Mouse (Mus musculus): Measurements from ENCODE around the gene Olfr1499. TPM values are rescaled to one million over a fixed set of nuclear protein-coding genes. Genes with fewer than 3 reads are reported as not detected.
"Not testable (repeated sequence)": the region's sequence is repeated elsewhere in the genome, so short reads cannot be mapped to it uniquely, and the experiment has no call there.

The Olfr1499 gene
- total RNA-seq (2012; rRNA removed) (not detected in 2 replicates), polyA plus RNA-seq (2012; ENCODE audit: insufficient read depth in 1 of 2, insufficient read length in 2 of 2, low read depth in 1 of 2, low replicate concordance in 2 of 2, missing spikeins in 1 of 2) (not detected)

- Histone ChIP-seq H3K36me3 (ENCODE audit: control insufficient read depth in 1 of 2, insufficient read depth in 2 of 2, low read length in 2 of 2) (peaks cover 0 to 6% of the 10 kb centered on the region in 2 experiments; a peak in 2 of 4 replicates), H3K79me2 (ENCODE audit: control insufficient read depth, insufficient read depth, low read length, poor library complexity) (no peaks in the 10 kb centered on the region), H3K27me3 (ENCODE audit: control insufficient read depth in 1 of 2, insufficient read depth in 2 of 2, low read length in 2 of 2) (no peaks in the 10 kb centered on the region), H3K4me1 (ENCODE audit: control insufficient read depth in 1 of 2, insufficient read depth in 2 of 2, low read length in 2 of 2) (peaks cover 4 to 5% of the 10 kb centered on the region in 2 experiments), H3K9me3 (replicated peaks; ENCODE audit: insufficient read depth, low read length) (no peaks in the 10 kb centered on the region), H3K9ac (ENCODE audit: control insufficient read depth, low read depth, low read length, poor library complexity, severe bottlenecking) (no peak within 1 kb of the TSS), H3K27ac (ENCODE audit: control insufficient read depth, low read depth, low read length) (no peak within 1 kb of the TSS), H3K4me3 (ENCODE audit: control insufficient read depth in 1 of 2, insufficient read depth in 1 of 2, low read depth in 2 of 2, low read length in 2 of 2) (no peak within 1 kb of the TSS)
- no peak for TF ChIP-seq ZC3H11A (IDR thresholded peaks at IDR 0.05; ENCODE audit: low read depth, low read length)
- no peak for TF ChIP-seq SIN3A (IDR thresholded peaks at IDR 0.05; ENCODE audit: low read length)
- no peak for TF ChIP-seq MYC (IDR thresholded peaks at IDR 0.05; ENCODE audit: low read depth, low read length)
- TF ChIP-seq RCOR1 (IDR thresholded peaks at IDR 0.05; ENCODE audit: low read depth, low read length), result no peak
- no peak for TF ChIP-seq POLR2A (IDR thresholded peaks at IDR 0.05; ENCODE audit: control insufficient read depth in 1 of 2, insufficient read depth in 1 of 2, low read depth in 1 of 2, low read length in 2 of 2, poor library complexity in 1 of 2)
- no peak for TF ChIP-seq NELFE (IDR thresholded peaks at IDR 0.05; ENCODE audit: low read depth, low read length)
- TF ChIP-seq TAL1 (IDR thresholded peaks at IDR 0.05; ENCODE audit: low read length), result no peak
- TF ChIP-seq CTCF (IDR thresholded peaks at IDR 0.05 in 2 of 3, conservative IDR thresholded peaks at IDR 0.05 in 1 of 3; ENCODE audit: control insufficient read depth in 1 of 3, insufficient read depth in 1 of 3, low read depth in 2 of 3, low read length in 3 of 3, poor library complexity in 1 of 3, severe bottlenecking in 1 of 3), result no peak
- TF ChIP-seq BHLHE40 (IDR thresholded peaks at IDR 0.05; ENCODE audit: borderline replicate concordance, low read depth, low read length), result no peak
- no peak for TF ChIP-seq MAX (IDR thresholded peaks at IDR 0.05; ENCODE audit: low read length)
- TF ChIP-seq CHD2 (IDR thresholded peaks at IDR 0.05; ENCODE audit: low read length), result no peak
- TF ChIP-seq TCF12 (IDR thresholded peaks at IDR 0.05; ENCODE audit: low read depth, low read length), result no peak
- TF ChIP-seq POLR2AphosphoS2 (IDR thresholded peaks at IDR 0.05; ENCODE audit: low read length), result no peak
- TF ChIP-seq E2F4 (IDR thresholded peaks at IDR 0.05; ENCODE audit: borderline replicate concordance, low read depth, low read length), result no peak
- TF ChIP-seq HCFC1 (IDR thresholded peaks at IDR 0.05; ENCODE audit: low read depth, low read length), result no peak
- no peak for TF ChIP-seq ZKSCAN1 (IDR thresholded peaks at IDR 0.05; ENCODE audit: low read depth, low read length)
- no peak for DNase-seq (ENCODE audit: low read depth, low spot score)
Observed at GRCm38 (mm10) chr19:13819347-13819746, at the start of gene Olfr1499. Gene Olfr1499 (minus strand): TSS chr19:13819447.

GRCm38 (mm10) chr19:13861495-13861894, 42.2 kb upstream of the Olfr1499 start, which contains the start of gene Olfr1502:
Gene Olfr1502 (plus strand): TSS chr19:13861795.
- DNase-seq (ENCODE audit: low read depth, low spot score), result no peak
- no peaks in the 10 kb centered on the region for H3K9me3 ChIP-seq (replicated peaks; ENCODE audit: insufficient read depth, low read length)

GRCm38 (mm10) chr19:13850592-13850991, 31.3 kb upstream of the Olfr1499 start, which contains the start of gene Olfr1501:
Gene Olfr1501 (minus strand): TSS chr19:13850692.
- not testable (repeated sequence) for H3K9ac ChIP-seq (ENCODE audit: control insufficient read depth, low read depth, low read length, poor library complexity, severe bottlenecking); H3K27ac ChIP-seq (ENCODE audit: control insufficient read depth, low read depth, low read length); H3K36me3 ChIP-seq (ENCODE audit: control insufficient read depth in 1 of 2, insufficient read depth in 2 of 2, low read length in 2 of 2); H3K4me3 ChIP-seq (ENCODE audit: control insufficient read depth in 1 of 2, insufficient read depth in 1 of 2, low read depth in 2 of 2, low read length in 2 of 2); H3K79me2 ChIP-seq (ENCODE audit: control insufficient read depth, insufficient read depth, low read length, poor library complexity); H3K4me1 ChIP-seq (ENCODE audit: control insufficient read depth in 1 of 2, insufficient read depth in 2 of 2, low read length in 2 of 2); H3K9me3 ChIP-seq (replicated peaks; ENCODE audit: insufficient read depth, low read length); H3K27me3 ChIP-seq (ENCODE audit: control insufficient read depth in 1 of 2, insufficient read depth in 2 of 2, low read length in 2 of 2); DNase-seq (ENCODE audit: low read depth, low spot score)

More at GRCm38 (mm10) chr19:13861495-13861894, 42.2 kb upstream of the Olfr1499 start, which contains the start of gene Olfr1502:
- Histone ChIP-seq H3K27me3 (ENCODE audit: control insufficient read depth in 1 of 2, insufficient read depth in 2 of 2, low read length in 2 of 2) (no peaks in the 10 kb centered on the region), H3K27ac (ENCODE audit: control insufficient read depth, low read depth, low read length) (no peak within 1 kb of the TSS), H3K9ac (ENCODE audit: control insufficient read depth, low read depth, low read length, poor library complexity, severe bottlenecking) (no peak within 1 kb of the TSS), H3K4me1 (ENCODE audit: control insufficient read depth in 1 of 2, insufficient read depth in 2 of 2, low read length in 2 of 2) (no peaks in the 10 kb centered on the region), H3K36me3 (ENCODE audit: control insufficient read depth in 1 of 2, insufficient read depth in 2 of 2, low read length in 2 of 2) (no peaks in the 10 kb centered on the region), H3K79me2 (ENCODE audit: control insufficient read depth, insufficient read depth, low read length, poor library complexity) (no peaks in the 10 kb centered on the region), H3K4me3 (ENCODE audit: control insufficient read depth in 1 of 2, insufficient read depth in 1 of 2, low read depth in 2 of 2, low read length in 2 of 2) (no peak within 1 kb of the TSS)
- TF ChIP-seq SMC3 (IDR thresholded peaks at IDR 0.05; ENCODE audit: low read depth, low read length) (no peak), TAL1 (IDR thresholded peaks at IDR 0.05; ENCODE audit: low read length) (no peak), E2F4 (IDR thresholded peaks at IDR 0.05; ENCODE audit: borderline replicate concordance, low read depth, low read length) (no peak), POLR2AphosphoS5 (IDR thresholded peaks at IDR 0.05; ENCODE audit: borderline replicate concordance, low read depth, low read length) (no peak)
